Mouse (Mus musculus) erythroblast, embryonic 14.5 days (primary cell): ENCODE measurements at regions not wholly inside any gene's neighbourhood (a gene's known extent, or its start where the extent isn't known, plus 50 kb on each side); places are given as distances from the start of the nearest gene placed in this dataset.

Experiments
- GATA1 ChIP-seq: IDR thresholded peaks from 2 replicates; pipeline ENCODE4 v1.6.1; 2012; ENCODE audit warnings: low read length, inconsistent platforms, mixed read lengths
- TAL1 ChIP-seq: IDR thresholded peaks from 3 replicates; pipeline ENCODE4 v1.6.1; 2012; ENCODE audit warnings: low read length, inconsistent platforms, mixed read lengths

DNA sequence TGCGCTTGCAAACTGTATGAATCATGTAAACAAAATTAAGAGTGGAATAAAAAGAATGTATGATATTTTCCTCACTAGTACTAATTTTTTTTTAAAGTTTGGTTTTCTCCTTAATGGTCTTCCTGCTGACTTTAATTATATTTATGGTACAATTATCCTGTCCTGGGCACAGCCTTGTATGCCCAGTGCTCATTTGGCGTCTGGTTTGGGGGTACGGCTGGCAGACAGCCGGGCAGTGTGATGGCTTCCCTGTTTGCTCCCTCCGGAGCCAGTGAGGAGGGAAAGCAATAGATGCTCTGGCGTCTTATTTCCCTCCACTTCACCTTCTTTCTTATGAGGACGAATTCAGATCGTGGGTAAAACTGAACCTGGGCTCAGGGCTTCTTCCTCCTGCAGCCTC is 239.6 kb upstream of the Nfe2l3 start:
- TF ChIP-seq GATA1 (no peak), TAL1 (no peak)
